Comparison of ENCODE assay signal across 8 mouse cellular contexts in the genomic region with DNA sequence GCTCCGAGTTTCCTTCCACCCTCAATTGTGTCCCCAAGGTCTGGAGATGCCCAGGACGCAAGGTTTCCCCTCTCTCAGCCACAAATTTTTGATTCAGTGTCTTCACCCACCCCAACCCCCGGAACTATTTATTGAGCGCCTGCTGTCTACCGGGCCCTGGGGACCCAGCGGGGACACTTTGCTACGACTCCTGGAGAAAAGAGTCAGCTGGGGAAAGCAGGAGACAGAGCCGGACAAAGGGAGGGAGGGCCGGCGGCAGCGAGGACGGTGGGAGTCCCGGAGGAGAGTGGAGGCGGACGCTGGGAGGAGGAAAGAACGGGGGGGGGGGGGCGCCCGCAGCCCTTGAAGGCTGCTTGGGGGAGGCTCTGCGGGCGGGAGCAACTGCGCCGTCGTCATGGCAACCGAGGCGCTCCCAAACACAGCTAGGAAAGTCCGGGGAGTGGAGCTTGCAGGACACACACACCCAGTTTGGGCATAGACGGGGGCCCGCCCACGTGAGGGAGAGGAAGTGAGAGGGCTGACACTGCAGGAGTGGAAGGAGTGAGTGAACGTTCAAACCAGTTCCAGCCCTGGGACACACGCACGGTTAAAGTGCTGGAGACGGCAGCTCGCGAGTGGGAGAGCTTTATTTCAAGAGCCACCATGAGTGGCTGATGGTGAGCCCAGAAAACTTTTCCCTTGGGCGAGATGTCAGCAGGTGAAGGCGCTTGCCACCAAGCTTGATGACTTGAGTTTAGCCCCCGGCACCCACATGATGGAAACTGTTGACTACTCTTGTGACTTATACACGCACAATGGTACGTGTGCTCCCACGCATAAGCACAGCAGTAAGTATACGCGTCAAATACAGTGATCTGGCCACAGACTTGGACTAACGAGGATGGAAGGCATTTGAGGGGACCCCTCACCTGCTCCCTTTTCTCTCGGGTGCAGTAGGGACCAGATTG. TPM values are rescaled to one million over a fixed set of nuclear protein-coding genes. Genes with fewer than 3 reads are reported as not detected.
DNase-seq lines count a peak whose midpoint lies in the region; ATAC-seq and TF ChIP-seq lines count a peak whose summit lies in the region.

No protein-coding gene starts in this region.

- H3K4me1 ChIP-seq in embryonic facial prominence, embryonic 11.5 days (ENCODE audit: control insufficient read depth, insufficient read depth, low read length): peaks cover 11% of the 10 kb centered on the region; the same call in 1 of the 2 replicates
- 0 out of 2 replicates have a peak, but pooled peaks cover 9% of the 10 kb centered on the region for H3K4me1 ChIP-seq in intestine, postnatal 0 days (replicated peaks; ENCODE audit: control insufficient read depth, insufficient read depth, low read length)
- peaks cover 43% of the 10 kb centered on the region for H3K4me1 ChIP-seq in limb, embryonic 13.5 days
- peaks cover 36% of the 10 kb centered on the region for H3K4me1 ChIP-seq in midbrain, embryonic 14.5 days (ENCODE audit: control insufficient read depth, insufficient read depth, low read length)

- peak overlapping the region; percentile 98 for H3K27ac ChIP-seq in embryonic facial prominence, embryonic 11.5 days (replicated peaks; ENCODE audit: low read depth, low read length)
- peak overlapping the region; percentile 92 for H3K27ac ChIP-seq in intestine, postnatal 0 days (ENCODE audit: low read depth, low read length)
- peak overlapping the region; percentile 99 for H3K27ac ChIP-seq in limb, embryonic 13.5 days
- peak overlapping the region; percentile 86 for H3K27ac ChIP-seq in midbrain, embryonic 14.5 days (replicated peaks; ENCODE audit: low read depth, low read length)

- H3K4me3 ChIP-seq in embryonic facial prominence, embryonic 11.5 days (ENCODE audit: low read depth, low read length): peak overlapping the region; percentile 39
- peak overlapping the region; percentile 44 for H3K4me3 ChIP-seq in intestine, postnatal 0 days (ENCODE audit: low read depth, low read length)
- peak overlapping the region; percentile 78 for H3K4me3 ChIP-seq in limb, embryonic 13.5 days
- peak overlapping the region; percentile 37 for H3K4me3 ChIP-seq in midbrain, embryonic 14.5 days (replicated peaks; ENCODE audit: low read depth, low read length)

- peak overlapping the region; percentile 81 for H3K9ac ChIP-seq in embryonic facial prominence, embryonic 11.5 days (replicated peaks; ENCODE audit: low read length)
- peak overlapping the region; percentile 55 for H3K9ac ChIP-seq in intestine, postnatal 0 days (ENCODE audit: low read depth, low read length)
- peak overlapping the region; percentile 72 for H3K9ac ChIP-seq in limb, embryonic 13.5 days
- peak overlapping the region; percentile 46; the same call in 1 of the 2 replicates for H3K9ac ChIP-seq in midbrain, embryonic 14.5 days (replicated peaks; ENCODE audit: low read length)

- no peaks in the 10 kb centered on the region for H3K9me3 ChIP-seq in embryonic facial prominence, embryonic 11.5 days (replicated peaks; ENCODE audit: control insufficient read depth, low read length)
- H3K9me3 ChIP-seq in intestine, postnatal 0 days (ENCODE audit: control insufficient read depth): no peaks in the 10 kb centered on the region
- no peaks in the 10 kb centered on the region for H3K9me3 ChIP-seq in limb, embryonic 13.5 days
- no peaks in the 10 kb centered on the region for H3K9me3 ChIP-seq in midbrain, embryonic 14.5 days (ENCODE audit: control insufficient read depth, low read length)

- 1% methylated on average over 42 of the region's 45 CpGs for WGBS in embryonic facial prominence, embryonic 11.5 days
- WGBS in intestine, postnatal 0 days: under 1% methylated on average over 42 of the region's 45 CpGs
- 1% methylated on average over 39 of the region's 45 CpGs for WGBS in limb, embryonic 13.5 days
- under 1% methylated on average over 42 of the region's 45 CpGs for WGBS in midbrain, embryonic 14.5 days

- ATAC-seq in cerebellum, adult (ENCODE audit: insufficient number of reproducible peaks, low FRiP score, low TSS enrichment): no peak
- ATAC-seq in embryonic facial prominence, embryonic 11.5 days (replicated peaks; ENCODE audit: insufficient number of reproducible peaks, low FRiP score, low TSS enrichment, low read depth): peak; percentile 30
- ATAC-seq in intestine, postnatal 0 days: peak; percentile 59
- peak; percentile 59 for ATAC-seq in limb, embryonic 13.5 days (ENCODE audit: low FRiP score, low read depth)
- peak; percentile 21 for ATAC-seq in midbrain, embryonic 14.5 days (ENCODE audit: low FRiP score, low TSS enrichment)

- TF ChIP-seq CTCF in intestine, postnatal 0 days (IDR thresholded peaks at IDR 0.05; ENCODE audit: low read depth): no peak

- no peaks in the 10 kb centered on the region for H3K36me3 ChIP-seq in embryonic facial prominence, embryonic 11.5 days (replicated peaks; ENCODE audit: control insufficient read depth, insufficient read depth, low read depth, low read length)
- no peaks in the 10 kb centered on the region for H3K36me3 ChIP-seq in intestine, postnatal 0 days (ENCODE audit: control insufficient read depth, insufficient read depth)
- H3K36me3 ChIP-seq in limb, embryonic 13.5 days: no peaks in the 10 kb centered on the region
- H3K36me3 ChIP-seq in midbrain, embryonic 14.5 days (ENCODE audit: control insufficient read depth, insufficient read depth, low read length): no peaks in the 10 kb centered on the region

- H3K27me3 ChIP-seq in embryonic facial prominence, embryonic 11.5 days (ENCODE audit: control insufficient read depth, insufficient read depth, low read length): no peaks in the 10 kb centered on the region
- H3K27me3 ChIP-seq in intestine, postnatal 0 days (replicated peaks; ENCODE audit: control insufficient read depth, insufficient read depth, low read length): no peaks in the 10 kb centered on the region
- no peaks in the 10 kb centered on the region for H3K27me3 ChIP-seq in limb, embryonic 13.5 days
- H3K27me3 ChIP-seq in midbrain, embryonic 14.5 days (ENCODE audit: control insufficient read depth, insufficient read depth, low read length): no peaks in the 10 kb centered on the region

- peak overlapping the region; percentile 83 for H3K4me2 ChIP-seq in embryonic facial prominence, embryonic 11.5 days (ENCODE audit: low read depth, low read length)
- H3K4me2 ChIP-seq in intestine, postnatal 0 days (replicated peaks; ENCODE audit: low read depth): peak overlapping the region; percentile 96
- peak overlapping the region; percentile 91 for H3K4me2 ChIP-seq in limb, embryonic 13.5 days (replicated peaks)
- H3K4me2 ChIP-seq in midbrain, embryonic 14.5 days (ENCODE audit: low read length): peak overlapping the region; percentile 72

- peak; percentile 42 for DNase-seq in cerebellum, adult 11 months
- DNase-seq in embryonic facial prominence, embryonic 11.5 days (ENCODE audit: low spot score): peak; percentile 93
- DNase-seq in heart, adult 11 months: peak; percentile 100
- peak; percentile 87 for DNase-seq in midbrain, embryonic 14.5 days
- DNase-seq in spleen, adult 18-20 months: peak; percentile 79 to 83

RNA-seq across cellular contexts. Expression of a gene that starts 1.4 kb away (rescaled TPM):
- 108 and 123 TPM in 2 replicates for polyA plus RNA-seq in embryonic facial prominence, embryonic 11.5 days (2014; fragmentation: Nextera tagmentation; extraction: Ambion mirVana)
- 63.2 and 65.3 TPM in 2 replicates for polyA plus RNA-seq in intestine, postnatal 0 days (2015; fragmentation: Nextera tagmentation; extraction: Ambion mirVana)
- 115 and 131 TPM in 2 replicates for polyA plus RNA-seq in limb, embryonic 13.5 days (2015; fragmentation: Nextera tagmentation; extraction: Ambion mirVana)
- polyA plus RNA-seq in midbrain, embryonic 14.5 days (2014; fragmentation: Nextera tagmentation; extraction: Ambion mirVana): 172 and 213 TPM in 2 replicates

RNA-seq across cellular contexts. Expression of a gene that starts 5.8 kb away (rescaled TPM):
- 0.32 and 0.98 TPM in 2 replicates for polyA plus RNA-seq in embryonic facial prominence, embryonic 11.5 days (2014; fragmentation: Nextera tagmentation; extraction: Ambion mirVana)
- polyA plus RNA-seq in intestine, postnatal 0 days (2015; fragmentation: Nextera tagmentation; extraction: Ambion mirVana): 2.1 and 2.2 TPM in 2 replicates
- 1.9 and 2.3 TPM in 2 replicates for polyA plus RNA-seq in limb, embryonic 13.5 days (2015; fragmentation: Nextera tagmentation; extraction: Ambion mirVana)
- polyA plus RNA-seq in midbrain, embryonic 14.5 days (2014; fragmentation: Nextera tagmentation; extraction: Ambion mirVana): 0.34 and 1.1 TPM in 2 replicates

RNA-seq across cellular contexts. Expression of a gene that starts 15.9 kb away (rescaled TPM):
- polyA plus RNA-seq in embryonic facial prominence, embryonic 11.5 days (2014; fragmentation: Nextera tagmentation; extraction: Ambion mirVana): 79.0 and 87.9 TPM in 2 replicates
- 19.4 and 21.0 TPM in 2 replicates for polyA plus RNA-seq in intestine, postnatal 0 days (2015; fragmentation: Nextera tagmentation; extraction: Ambion mirVana)
- polyA plus RNA-seq in limb, embryonic 13.5 days (2015; fragmentation: Nextera tagmentation; extraction: Ambion mirVana): 162 and 165 TPM in 2 replicates
- polyA plus RNA-seq in midbrain, embryonic 14.5 days (2014; fragmentation: Nextera tagmentation; extraction: Ambion mirVana): 91.9 and 101 TPM in 2 replicates

RNA-seq across cellular contexts. Expression of a gene that starts 22.1 kb away (rescaled TPM):
- polyA plus RNA-seq in embryonic facial prominence, embryonic 11.5 days (2014; fragmentation: Nextera tagmentation; extraction: Ambion mirVana): 0.20 TPM in 1 of 2 replicates, not detected in the other
- 1.7 and 1.9 TPM in 2 replicates for polyA plus RNA-seq in intestine, postnatal 0 days (2015; fragmentation: Nextera tagmentation; extraction: Ambion mirVana)
- polyA plus RNA-seq in limb, embryonic 13.5 days (2015; fragmentation: Nextera tagmentation; extraction: Ambion mirVana): 0.18 TPM in 1 of 2 replicates, not detected in the other
- 0.16 and 0.20 TPM in 2 replicates for polyA plus RNA-seq in midbrain, embryonic 14.5 days (2014; fragmentation: Nextera tagmentation; extraction: Ambion mirVana)

RNA-seq across cellular contexts. Expression of a gene that starts 50.1 kb away (rescaled TPM):
- polyA plus RNA-seq in embryonic facial prominence, embryonic 11.5 days (2014; fragmentation: Nextera tagmentation; extraction: Ambion mirVana): 59.8 and 71.3 TPM in 2 replicates
- polyA plus RNA-seq in intestine, postnatal 0 days (2015; fragmentation: Nextera tagmentation; extraction: Ambion mirVana): 79.0 and 92.1 TPM in 2 replicates
- 68.2 and 71.1 TPM in 2 replicates for polyA plus RNA-seq in limb, embryonic 13.5 days (2015; fragmentation: Nextera tagmentation; extraction: Ambion mirVana)
- 86.9 and 95.8 TPM in 2 replicates for polyA plus RNA-seq in midbrain, embryonic 14.5 days (2014; fragmentation: Nextera tagmentation; extraction: Ambion mirVana)

Comparison
In these comparisons a context has a peak if more than half of its experiments do, and no peak if none do; other contexts are left out.
1. DNase-seq: peak in every context shown above with its lines; median percentile 100 in heart, adult 11 months; 93 in embryonic facial prominence, embryonic 11.5 days; 87 in midbrain, embryonic 14.5 days; 81 in spleen, adult 18-20 months; 42 in cerebellum, adult 11 months.